Mouse (Mus musculus): ENCODE results near the gene Spats1. TPM values are rescaled to one million over a fixed set of nuclear protein-coding genes. Genes with fewer than 3 reads are reported as not detected.

Spats1 gene
- total RNA-seq, 1 experiment, result 8.5 TPM

GRCm38 (mm10) chr17:45452271-45452670, 22.9 kb downstream of the Spats1 start:
- H3K9me3 ChIP-seq (ENCODE audit: control insufficient read depth, insufficient read depth, low read depth, low read length), result no peaks in the 10 kb centered on the region
- no peak overlapping the region for H3K4me3 ChIP-seq (ENCODE audit: insufficient read depth in 1 of 2, low read depth in 1 of 2, low read length in 2 of 2, poor library complexity in 1 of 2, severe bottlenecking in 1 of 2)
- in situ Hi-C loops (cut with MboI; ENCODE audit: low sequenced_read_pairs in 2 of 2, unreplicated experiment in 2 of 2), result no loop called here
- no peak overlapping the region; the same call in 1 of the 2 replicates for H3K27ac ChIP-seq (ENCODE audit: insufficient read depth, low read depth, low read length, poor library complexity, severe bottlenecking)
- peaks cover 14 to 21% of the 10 kb centered on the region in 2 experiments for H3K4me1 ChIP-seq (ENCODE audit: control insufficient read depth in 2 of 2, insufficient read depth in 2 of 2, low read length in 2 of 2, poor library complexity in 1 of 2)
- H3K9ac ChIP-seq (ENCODE audit: insufficient read depth, low read depth, low read length, poor library complexity, severe bottlenecking), result no peak overlapping the region
- DNase-seq (ENCODE audit: low read depth, low spot score), result no peak
- no peaks in the 10 kb centered on the region for H3K36me3 ChIP-seq (ENCODE audit: control insufficient read depth, insufficient read depth, low read length, poor library complexity, severe bottlenecking)
- no peak for TF ChIP-seq MAFK (IDR thresholded peaks at IDR 0.05; ENCODE audit: insufficient read depth, low read depth, low read length)

- Histone ChIP-seq H3K4me1 (ENCODE audit: control insufficient read depth in 2 of 2, insufficient read depth in 2 of 2, low read length in 2 of 2, poor library complexity in 1 of 2) (peaks cover 13 to 14% of the 10 kb centered on the region in 2 experiments), H3K9ac (ENCODE audit: insufficient read depth, low read depth, low read length, poor library complexity, severe bottlenecking) (no peak overlapping the region; the same call in 1 of the 2 replicates), H3K27ac (ENCODE audit: insufficient read depth, low read depth, low read length, poor library complexity, severe bottlenecking) (no peak overlapping the region; the same call in 1 of the 2 replicates), H3K36me3 (ENCODE audit: control insufficient read depth, insufficient read depth, low read length, poor library complexity, severe bottlenecking) (no peaks in the 10 kb centered on the region; the same call in none of the 2 replicates), H3K4me3 (ENCODE audit: insufficient read depth in 1 of 2, low read depth in 1 of 2, low read length in 2 of 2, poor library complexity in 1 of 2, severe bottlenecking in 1 of 2) (no peak overlapping the region), H3K9me3 (ENCODE audit: control insufficient read depth, insufficient read depth, low read depth, low read length) (no peaks in the 10 kb centered on the region)
- in situ Hi-C loops (cut with MboI; ENCODE audit: low sequenced_read_pairs in 2 of 2, unreplicated experiment in 2 of 2), result no loop called here
- no peak for TF ChIP-seq HCFC1 (IDR thresholded peaks at IDR 0.05; ENCODE audit: borderline replicate concordance, insufficient read depth, low read length)
- no peak for TF ChIP-seq ZC3H11A (IDR thresholded peaks at IDR 0.05; ENCODE audit: borderline replicate concordance, low read depth, low read length)
- no peak for TF ChIP-seq MAFK (IDR thresholded peaks at IDR 0.05; ENCODE audit: insufficient read depth, low read depth, low read length)
- no peak for TF ChIP-seq CHD2 (IDR thresholded peaks at IDR 0.05; ENCODE audit: low read depth, low read length)
- no peak for TF ChIP-seq ZNF384 (IDR thresholded peaks at IDR 0.05; ENCODE audit: low read depth, low read length)
- DNase-seq (ENCODE audit: low read depth, low spot score), result no peak
Measured at GRCm38 (mm10) chr17:45450153-45450552, 25.1 kb downstream of the Spats1 start.

GRCm38 (mm10) chr17:45449586-45449985, 25.6 kb downstream of the Spats1 start:
- Histone ChIP-seq H3K4me3 (ENCODE audit: insufficient read depth in 1 of 2, low read depth in 1 of 2, low read length in 2 of 2, poor library complexity in 1 of 2, severe bottlenecking in 1 of 2) (0 out of 4 replicates have a peak overlapping the region, but pooled peaks of 1 of the 2 experiments have one; percentile 2), H3K9ac (ENCODE audit: insufficient read depth, low read depth, low read length, poor library complexity, severe bottlenecking) (no peak overlapping the region), H3K27ac (ENCODE audit: insufficient read depth, low read depth, low read length, poor library complexity, severe bottlenecking) (no peak overlapping the region; the same call in none of the 2 replicates), H3K36me3 (ENCODE audit: control insufficient read depth, insufficient read depth, low read length, poor library complexity, severe bottlenecking) (no peaks in the 10 kb centered on the region; the same call in none of the 2 replicates), H3K9me3 (ENCODE audit: control insufficient read depth, insufficient read depth, low read depth, low read length) (no peaks in the 10 kb centered on the region), H3K4me1 (ENCODE audit: control insufficient read depth in 2 of 2, insufficient read depth in 2 of 2, low read length in 2 of 2, poor library complexity in 1 of 2) (peaks cover 9 to 14% of the 10 kb centered on the region in 2 experiments)
- no peak for DNase-seq (ENCODE audit: low read depth, low spot score)
- in situ Hi-C loops (cut with MboI; ENCODE audit: low sequenced_read_pairs in 2 of 2, unreplicated experiment in 2 of 2), result no loop called here
- TF ChIP-seq HCFC1 (IDR thresholded peaks at IDR 0.05; ENCODE audit: borderline replicate concordance, insufficient read depth, low read length), result no peak
- no peak for TF ChIP-seq ZC3H11A (IDR thresholded peaks at IDR 0.05; ENCODE audit: borderline replicate concordance, low read depth, low read length)

- Histone ChIP-seq H3K9me3 (ENCODE audit: control insufficient read depth, insufficient read depth, low read depth, low read length) (no peaks in the 10 kb centered on the region), H3K27ac (ENCODE audit: insufficient read depth, low read depth, low read length, poor library complexity, severe bottlenecking) (no peak overlapping the region; the same call in 1 of the 2 replicates), H3K9ac (ENCODE audit: insufficient read depth, low read depth, low read length, poor library complexity, severe bottlenecking) (no peak overlapping the region), H3K4me1 (ENCODE audit: control insufficient read depth in 2 of 2, insufficient read depth in 2 of 2, low read length in 2 of 2, poor library complexity in 1 of 2) (peaks cover 5 to 9% of the 10 kb centered on the region in 2 experiments; a peak in 3 of 4 replicates), H3K4me3 (ENCODE audit: insufficient read depth in 1 of 2, low read depth in 1 of 2, low read length in 2 of 2, poor library complexity in 1 of 2, severe bottlenecking in 1 of 2) (no peak overlapping the region), H3K36me3 (ENCODE audit: control insufficient read depth, insufficient read depth, low read length, poor library complexity, severe bottlenecking) (peaks cover 2% of the 10 kb centered on the region)
- in situ Hi-C loops (cut with MboI; ENCODE audit: low sequenced_read_pairs in 2 of 2, unreplicated experiment in 2 of 2), result no loop called here
- DNase-seq (ENCODE audit: low read depth, low spot score), result no peak
- TF ChIP-seq ZNF384 (IDR thresholded peaks at IDR 0.05; ENCODE audit: low read depth, low read length), result no peak
- TF ChIP-seq ZC3H11A (IDR thresholded peaks at IDR 0.05; ENCODE audit: borderline replicate concordance, low read depth, low read length), result no peak
- TF ChIP-seq MAFK (IDR thresholded peaks at IDR 0.05; ENCODE audit: insufficient read depth, low read depth, low read length), result no peak
- TF ChIP-seq HCFC1 (IDR thresholded peaks at IDR 0.05; ENCODE audit: borderline replicate concordance, insufficient read depth, low read length), result no peak
- no peak for TF ChIP-seq CHD2 (IDR thresholded peaks at IDR 0.05; ENCODE audit: low read depth, low read length)
Measured at GRCm38 (mm10) chr17:45447063-45447462, 28.2 kb downstream of the Spats1 start.

DNA sequence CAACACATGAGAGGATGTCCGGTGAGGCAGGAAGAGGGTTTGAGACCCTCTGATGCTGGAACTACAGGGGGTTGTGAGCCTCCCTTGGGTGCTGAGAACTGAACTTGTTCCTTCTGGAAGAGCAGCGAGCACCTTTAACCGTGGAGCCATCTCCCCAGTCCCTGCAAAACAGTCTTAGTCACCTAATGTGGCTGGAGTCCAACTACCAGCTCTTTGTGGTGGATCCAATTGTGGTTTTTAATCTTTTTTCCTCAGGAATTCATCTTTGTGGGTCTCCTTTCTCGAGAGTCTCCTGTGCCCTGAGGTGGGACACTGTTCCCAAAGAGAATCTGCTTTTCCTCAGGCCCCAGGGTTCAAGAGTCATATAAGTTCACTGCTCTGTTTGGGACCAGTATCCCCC, 29.3 kb downstream of the Spats1 start:
- in situ Hi-C loops (cut with MboI; ENCODE audit: low sequenced_read_pairs in 2 of 2, unreplicated experiment in 2 of 2), result no loop called here
- peaks cover 2% of the 10 kb centered on the region for H3K36me3 ChIP-seq (ENCODE audit: control insufficient read depth, insufficient read depth, low read length, poor library complexity, severe bottlenecking)
- DNase-seq (ENCODE audit: low read depth, low spot score), result no peak
- no peak overlapping the region for H3K27ac ChIP-seq (ENCODE audit: insufficient read depth, low read depth, low read length, poor library complexity, severe bottlenecking)
- H3K4me1 ChIP-seq (ENCODE audit: control insufficient read depth in 2 of 2, insufficient read depth in 2 of 2, low read length in 2 of 2, poor library complexity in 1 of 2), result peaks cover 3 to 9% of the 10 kb centered on the region in 2 experiments; a peak in 3 of 4 replicates
- no peaks in the 10 kb centered on the region for H3K9me3 ChIP-seq (ENCODE audit: control insufficient read depth, insufficient read depth, low read depth, low read length)
- H3K4me3 ChIP-seq (ENCODE audit: insufficient read depth in 1 of 2, low read depth in 1 of 2, low read length in 2 of 2, poor library complexity in 1 of 2, severe bottlenecking in 1 of 2), result no peak overlapping the region
- no peak overlapping the region; the same call in 1 of the 2 replicates for H3K9ac ChIP-seq (ENCODE audit: insufficient read depth, low read depth, low read length, poor library complexity, severe bottlenecking)
- no peak for TF ChIP-seq HCFC1 (IDR thresholded peaks at IDR 0.05; ENCODE audit: borderline replicate concordance, insufficient read depth, low read length)
- no peak for TF ChIP-seq ZC3H11A (IDR thresholded peaks at IDR 0.05; ENCODE audit: borderline replicate concordance, low read depth, low read length)
- TF ChIP-seq CHD2 (IDR thresholded peaks at IDR 0.05; ENCODE audit: low read depth, low read length), result no peak
- no peak for TF ChIP-seq MAFK (IDR thresholded peaks at IDR 0.05; ENCODE audit: insufficient read depth, low read depth, low read length)
- TF ChIP-seq ZNF384 (IDR thresholded peaks at IDR 0.05; ENCODE audit: low read depth, low read length), result no peak
